Mouse (Mus musculus) liver, adult 2 months (tissue): ENCODE measurements around the gene Hivep2. TPM values are rescaled to one million over a fixed set of nuclear protein-coding genes. Genes with fewer than 3 reads are reported as not detected.

ENCODE experiments used
- DNase-seq: peaks from one replicate; pipeline ENCODE4 v3.0.0-alpha.2; 2011; ENCODE audit warnings: low read depth, low spot score; ENCODE audit errors: extremely low read depth
- H3K27ac ChIP-seq: fragments of 200-500 bp; replicated peaks from 2 replicates; pipeline ENCODE4 v1.5.1; 2012; ENCODE audit warnings: low read depth, mild to moderate bottlenecking, control low read depth, inconsistent platforms, low read length; ENCODE audit not compliant: insufficient read depth
- H3K27me3 ChIP-seq: fragments of 200-500 bp; 2 replicates; pipeline ENCODE4 v1.6.1; 2012; ENCODE audit warnings: mild to moderate bottlenecking, moderate library complexity, low read length, inconsistent platforms; ENCODE audit not compliant: control insufficient read depth, insufficient read depth
- H3K36me3 ChIP-seq: fragments of 200-500 bp; 2 replicates; pipeline ENCODE4 v1.6.1; 2012; ENCODE audit warnings: low read length, inconsistent platforms; ENCODE audit not compliant: control insufficient read depth, insufficient read depth
- H3K4me1 ChIP-seq: fragments of 200-500 bp; 2 replicates; pipeline ENCODE4 v1.6.1; 2011; ENCODE audit warnings: low read length; ENCODE audit not compliant: control insufficient read depth, insufficient read depth
- H3K4me3 ChIP-seq: fragments of 200-500 bp; 2 replicates; pipeline ENCODE4 v1.5.1; 2011; ENCODE audit warnings: low read depth, mild to moderate bottlenecking, control low read depth, low read length, moderate library complexity; ENCODE audit not compliant: insufficient read depth
- H3K79me2 ChIP-seq: fragments of 200-500 bp; 2 replicates; pipeline ENCODE4 v1.6.1; 2012; ENCODE audit warnings: inconsistent platforms, mild to moderate bottlenecking, low read length, moderate library complexity; ENCODE audit not compliant: control insufficient read depth, insufficient read depth
- H3K9ac ChIP-seq: fragments of 200-500 bp; 2 replicates; pipeline ENCODE4 v1.6.1; 2012; ENCODE audit warnings: low read depth, mild to moderate bottlenecking, control low read depth, inconsistent platforms, low read length
- CTCF ChIP-seq: fragments of 200-500 bp; IDR thresholded peaks from 2 replicates; pipeline ENCODE4 v1.5.1; 2011; ENCODE audit warnings: low read depth, low read length, control low read depth
- POLR2A ChIP-seq: fragments of 200-500 bp; IDR thresholded peaks from 2 replicates; pipeline ENCODE4 v1.6.1; 2011; ENCODE audit warnings: low read length, control low read depth; ENCODE audit not compliant: insufficient read depth; ENCODE audit errors: extremely low read depth
- WGBS: fragments of 180-500 bp; shearing (Covaris S2); methylation state at CpG from one replicate; pipeline ENCODE4 v1.1.7; 2018; 5-methylcytosine and 5-hydroxymethylcytosine counted together
- polyA plus RNA-seq: library from polyadenylated mRNA; depleted of rRNA; stranded (reverse); fragments of >200 nt; gene quantifications from 2 replicates; pipeline ENCODE4 v1.2.3, GENCODE M21; 2012
- total RNA-seq: library from RNA; depleted of rRNA; stranded (reverse); fragments of >200 nt; gene quantifications from 2 replicates; pipeline ENCODE4 v1.2.3, GENCODE M21; 2014

Gene Hivep2
- total and polyA plus RNA-seq, 2 experiments: 1.5 to 6.4 TPM

DNA sequence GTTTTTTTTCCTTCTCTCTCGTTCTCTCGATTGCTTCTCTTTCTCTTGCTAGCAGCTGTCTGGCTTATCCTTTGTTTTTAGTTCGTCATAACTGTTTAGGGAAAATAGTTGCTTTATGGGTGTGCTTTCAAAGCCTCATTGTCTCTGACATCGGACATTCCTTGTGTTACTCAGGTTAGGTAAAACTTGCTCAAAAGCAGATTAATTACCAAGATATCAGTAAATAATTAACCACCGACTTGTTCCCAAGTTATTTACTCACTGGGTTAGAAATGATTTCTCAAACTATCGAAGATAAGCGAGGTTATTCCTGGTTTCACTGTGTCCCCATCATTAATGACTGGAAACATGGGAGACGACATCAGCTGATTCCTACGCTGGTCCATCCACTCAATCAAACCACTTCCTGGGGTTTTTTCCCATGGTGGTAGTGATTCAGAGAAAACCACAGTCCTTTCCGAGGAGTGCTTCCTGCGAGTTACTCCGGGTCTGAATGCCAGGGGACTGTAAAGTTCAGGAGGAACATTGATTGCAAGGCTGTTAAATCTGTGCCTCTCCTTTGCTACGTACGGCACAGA is 64.7 kb downstream of the Hivep2 start:
- H3K4me3 ChIP-seq: no peak overlapping the region
- H3K79me2 ChIP-seq: peaks cover 8% of the 10 kb centered on the region; the same call in 1 of the 2 replicates
- 38% methylated on average over 14 of the region's 14 CpGs for WGBS
- no peaks in the 10 kb centered on the region for H3K27me3 ChIP-seq
- peaks cover 9% of the 10 kb centered on the region for H3K4me1 ChIP-seq
- H3K27ac ChIP-seq: 0 out of 2 replicates have a peak overlapping the region, but pooled peaks have one; percentile 14
- DNase-seq: peak; percentile 83
- no peaks in the 10 kb centered on the region for H3K36me3 ChIP-seq
- no peak overlapping the region for H3K9ac ChIP-seq
- TF ChIP-seq CTCF (no peak), POLR2A (no peak)

- H3K4me3 ChIP-seq: no peak overlapping the region
- H3K4me1 ChIP-seq: peaks cover 9% of the 10 kb centered on the region
- no peak overlapping the region for H3K9ac ChIP-seq
- 80% methylated on average over 2 of the region's 2 CpGs for WGBS
- no peak for TF ChIP-seq POLR2A
- TF ChIP-seq CTCF: no peak
- no peaks in the 10 kb centered on the region for H3K36me3 ChIP-seq
- no peak for DNase-seq
- H3K79me2 ChIP-seq: peaks cover 8% of the 10 kb centered on the region; the same call in 1 of the 2 replicates
- H3K27ac ChIP-seq: no peak overlapping the region
- H3K27me3 ChIP-seq: no peaks in the 10 kb centered on the region
Observed at GRCm38 (mm10) chr10:14032532-14032931, 66.7 kb downstream of the Hivep2 start.

GRCm38 (mm10) chr10:14034046-14034445 is 68.2 kb downstream of the Hivep2 start:
- H3K27me3 ChIP-seq: no peaks in the 10 kb centered on the region
- DNase-seq: no peak
- no peak overlapping the region for H3K4me3 ChIP-seq
- peaks cover 10% of the 10 kb centered on the region; the same call in 1 of the 2 replicates for H3K79me2 ChIP-seq
- H3K27ac ChIP-seq: no peak overlapping the region
- 94% methylated on average over 7 of the region's 7 CpGs for WGBS
- H3K4me1 ChIP-seq: peaks cover 6% of the 10 kb centered on the region
- no peaks in the 10 kb centered on the region for H3K36me3 ChIP-seq
- no peak for TF ChIP-seq CTCF
- TF ChIP-seq POLR2A: no peak
- H3K9ac ChIP-seq: no peak overlapping the region

- H3K27ac ChIP-seq: no peak overlapping the region
- H3K4me1 ChIP-seq: peaks cover 6% of the 10 kb centered on the region
- TF ChIP-seq CTCF: no peak
- TF ChIP-seq POLR2A: no peak
- no peak overlapping the region for H3K9ac ChIP-seq
- peaks cover 10% of the 10 kb centered on the region; the same call in 1 of the 2 replicates for H3K79me2 ChIP-seq
- no peaks in the 10 kb centered on the region for H3K27me3 ChIP-seq
- DNase-seq: peak; percentile 66
- no peak overlapping the region for H3K4me3 ChIP-seq
- no peaks in the 10 kb centered on the region for H3K36me3 ChIP-seq
- WGBS: 42% methylated on average over 7 of the region's 7 CpGs
Observed at GRCm38 (mm10) chr10:14034790-14035189, 68.9 kb downstream of the Hivep2 start.

GRCm38 (mm10) chr10:14035607-14036006 is 69.7 kb downstream of the Hivep2 start:
- Histone ChIP-seq H3K79me2 (peaks cover 10% of the 10 kb centered on the region; the same call in 1 of the 2 replicates), H3K9ac (no peak overlapping the region), H3K27ac (no peak overlapping the region), H3K36me3 (no peaks in the 10 kb centered on the region), H3K4me3 (no peak overlapping the region), H3K4me1 (peaks cover 5% of the 10 kb centered on the region), H3K27me3 (no peaks in the 10 kb centered on the region)
- peak; percentile 91 for DNase-seq
- TF ChIP-seq POLR2A (no peak), CTCF (no peak)
- WGBS: 9% methylated on average over 5 of the region's 5 CpGs

- WGBS: 92% methylated on average over 6 of the region's 6 CpGs
- no peak for DNase-seq
- Histone ChIP-seq H3K36me3 (no peaks in the 10 kb centered on the region), H3K27ac (no peak overlapping the region), H3K9ac (no peak overlapping the region), H3K27me3 (no peaks in the 10 kb centered on the region), H3K4me3 (no peak overlapping the region), H3K79me2 (peaks cover 10% of the 10 kb centered on the region; the same call in 1 of the 2 replicates), H3K4me1 (peaks cover 1% of the 10 kb centered on the region; the same call in 1 of the 2 replicates)
- no peak for TF ChIP-seq POLR2A
- TF ChIP-seq CTCF: no peak
Observed at GRCm38 (mm10) chr10:14036472-14036871, 70.6 kb downstream of the Hivep2 start.
